Mouse (Mus musculus) embryonic facial prominence, embryonic 15.5 days (tissue): Measurements from ENCODE around the gene Nfkb1. TPM values are rescaled to one million over a fixed set of nuclear protein-coding genes. Genes with fewer than 3 reads are reported as not detected.

Experiments
- ATAC-seq: fragments of 200-750 bp; cut with Nextera tagmentation; 2 replicates; pipeline ENCODE4 v1.8.0; 2017; ENCODE audit warnings: low read depth, moderate TSS enrichment; ENCODE audit not compliant: insufficient number of reproducible peaks, low FRiP score, low TSS enrichment
- H3K27ac ChIP-seq: fragments of 300-500 bp; sonication (generic); replicated peaks from 2 replicates; pipeline ENCODE4 v1.5.1; 2015; ENCODE audit warnings: mild to moderate bottlenecking, inconsistent platforms
- H3K27me3 ChIP-seq: fragments of 300-500 bp; sonication (generic); 2 replicates; pipeline ENCODE4 v1.6.1; 2015; ENCODE audit warnings: inconsistent platforms
- H3K36me3 ChIP-seq: fragments of 300-500 bp; sonication (generic); 2 replicates; pipeline ENCODE4 v1.6.1; 2015; ENCODE audit warnings: mild to moderate bottlenecking, inconsistent platforms
- H3K4me1 ChIP-seq: fragments of 300-500 bp; sonication (generic); 2 replicates; pipeline ENCODE4 v1.6.1; 2015; ENCODE audit warnings: inconsistent platforms
- H3K4me2 ChIP-seq: fragments of 300-500 bp; sonication (generic); replicated peaks from 2 replicates; pipeline ENCODE4 v1.6.1; 2015; ENCODE audit warnings: mild to moderate bottlenecking, inconsistent platforms
- H3K4me3 ChIP-seq: fragments of 300-500 bp; sonication (generic); replicated peaks from 2 replicates; pipeline ENCODE4 v1.5.1; 2015; ENCODE audit warnings: mild to moderate bottlenecking, inconsistent platforms
- H3K9ac ChIP-seq: fragments of 300-500 bp; sonication (generic); 2 replicates; pipeline ENCODE4 v1.6.1; 2015; ENCODE audit warnings: inconsistent platforms
- H3K9me3 ChIP-seq: fragments of 300-500 bp; sonication (generic); replicated peaks from 2 replicates; pipeline ENCODE4 v1.6.1; 2016; ENCODE audit warnings: inconsistent platforms
- WGBS: fragments of 180-500 bp; shearing (Covaris S2); methylation state at CpG from one replicate; pipeline ENCODE4 v1.1.7; 2015; 5-methylcytosine and 5-hydroxymethylcytosine counted together
- polyA plus RNA-seq: library from polyadenylated mRNA; unstranded; fragments of >200 nt; fragmentation: Nextera tagmentation; extraction: Ambion mirVana; gene quantifications from 2 replicates; pipeline ENCODE4 v1.2.1, GENCODE M21; 2015

Gene Nfkb1
- polyA plus RNA-seq, 1 experiment from 2014 or later, result 25.4 TPM

DNA sequence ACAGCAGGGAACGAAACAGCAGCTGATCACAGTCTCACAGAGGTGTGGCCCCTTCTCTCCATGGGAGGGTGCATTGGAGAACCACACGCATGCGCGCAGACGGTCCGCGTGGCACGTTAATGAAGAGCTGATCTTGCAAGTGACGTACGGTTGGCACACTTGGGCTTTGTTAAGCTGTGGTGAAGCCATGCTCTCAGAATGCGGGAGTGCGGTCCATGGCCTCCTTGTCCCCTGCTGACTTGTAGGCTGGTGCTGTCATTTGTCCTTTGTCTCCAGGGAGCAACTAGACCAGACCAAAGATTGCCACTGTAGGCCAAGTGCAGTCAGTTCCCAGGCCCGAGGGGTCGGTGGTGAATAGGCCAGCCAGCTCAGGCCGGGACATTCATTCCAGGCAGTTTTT is 34.7 kb upstream of the Nfkb1 start:
- no peak overlapping the region for H3K27ac ChIP-seq
- no peak overlapping the region for H3K4me2 ChIP-seq
- ATAC-seq, result no peak
- H3K4me1 ChIP-seq, result no peaks in the 10 kb centered on the region
- 77% methylated on average over 15 of the region's 15 CpGs for WGBS
- no peaks in the 10 kb centered on the region for H3K27me3 ChIP-seq
- H3K9ac ChIP-seq, result no peak overlapping the region
- H3K36me3 ChIP-seq, result no peaks in the 10 kb centered on the region
- no peak overlapping the region for H3K4me3 ChIP-seq
- no peaks in the 10 kb centered on the region for H3K9me3 ChIP-seq

DNA sequence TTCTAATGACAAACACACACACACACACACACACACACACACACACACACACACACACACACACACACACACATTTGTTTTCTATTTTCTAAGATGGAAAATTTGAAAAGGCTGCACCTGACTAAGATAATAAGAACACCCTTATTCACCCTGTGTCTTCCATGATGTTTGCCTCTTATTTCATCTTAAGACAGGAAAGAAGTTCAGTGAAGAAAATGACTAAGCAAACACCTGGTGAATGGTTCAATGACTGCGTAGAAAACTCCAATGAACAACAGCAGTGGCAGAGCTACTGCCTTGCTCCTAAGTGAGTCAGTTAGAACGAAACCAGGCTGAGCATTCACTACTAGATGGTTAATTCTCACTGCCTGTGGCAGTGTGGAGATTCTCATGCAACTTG is 30.8 kb upstream of the Nfkb1 start:
- Histone ChIP-seq H3K4me3 (no peak overlapping the region), H3K4me2 (no peak overlapping the region), H3K9ac (no peak overlapping the region), H3K4me1 (no peaks in the 10 kb centered on the region), H3K27ac (no peak overlapping the region), H3K36me3 (no peaks in the 10 kb centered on the region), H3K9me3 (no peaks in the 10 kb centered on the region), H3K27me3 (no peaks in the 10 kb centered on the region)
- ATAC-seq, result no peak
- 83% methylated on average over 2 of the region's 2 CpGs for WGBS

DNA sequence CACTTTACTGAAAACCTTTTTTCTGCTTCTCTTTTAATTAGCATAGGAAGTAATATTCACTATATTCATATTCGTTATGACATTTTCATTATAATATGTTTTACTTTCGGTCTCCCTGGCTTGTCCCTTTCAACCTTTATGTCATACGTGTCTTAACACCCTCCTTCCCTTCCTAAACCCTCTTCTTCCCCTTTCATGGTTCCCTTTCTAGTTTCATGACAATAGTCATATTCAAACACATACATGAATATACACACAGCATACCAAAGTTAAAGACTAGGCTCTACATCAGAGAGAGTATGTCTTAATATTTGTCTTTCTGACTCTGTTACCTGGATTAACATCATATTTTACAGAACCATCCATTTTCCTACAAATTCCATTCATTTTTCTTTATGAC is 28.6 kb upstream of the Nfkb1 start:
- Histone ChIP-seq H3K27ac (no peak overlapping the region), H3K4me3 (no peak overlapping the region), H3K9me3 (no peaks in the 10 kb centered on the region), H3K9ac (no peak overlapping the region), H3K4me1 (no peaks in the 10 kb centered on the region), H3K36me3 (no peaks in the 10 kb centered on the region), H3K4me2 (no peak overlapping the region), H3K27me3 (no peaks in the 10 kb centered on the region)
- 90% methylated on average over 3 of the region's 3 CpGs for WGBS
- no peak for ATAC-seq

DNA sequence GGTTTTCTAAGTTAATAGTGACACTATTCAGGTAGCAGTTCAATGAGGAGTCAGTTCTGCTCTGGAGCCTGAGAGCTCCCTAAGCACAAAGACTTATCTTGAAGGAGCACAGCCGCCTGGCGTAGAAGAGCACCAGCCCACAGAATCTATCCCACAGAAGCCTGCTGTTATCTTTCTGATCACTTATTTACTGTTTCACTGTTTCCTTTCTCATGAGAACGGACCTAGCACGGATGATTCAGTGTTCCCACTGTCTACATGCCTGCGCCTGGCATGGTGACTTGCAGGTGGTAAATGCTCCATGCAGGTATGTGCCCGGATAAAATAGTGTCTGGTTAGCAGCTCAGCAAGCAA is 27.8 kb upstream of the Nfkb1 start:
- H3K9me3 ChIP-seq, result no peaks in the 10 kb centered on the region
- no peak overlapping the region for H3K9ac ChIP-seq
- ATAC-seq, result no peak
- no peak overlapping the region for H3K4me2 ChIP-seq
- H3K4me3 ChIP-seq, result no peak overlapping the region
- H3K36me3 ChIP-seq, result no peaks in the 10 kb centered on the region
- H3K27ac ChIP-seq, result no peak overlapping the region
- H3K27me3 ChIP-seq, result no peaks in the 10 kb centered on the region
- 82% methylated on average over 6 of the region's 6 CpGs for WGBS
- H3K4me1 ChIP-seq, result no peaks in the 10 kb centered on the region

DNA sequence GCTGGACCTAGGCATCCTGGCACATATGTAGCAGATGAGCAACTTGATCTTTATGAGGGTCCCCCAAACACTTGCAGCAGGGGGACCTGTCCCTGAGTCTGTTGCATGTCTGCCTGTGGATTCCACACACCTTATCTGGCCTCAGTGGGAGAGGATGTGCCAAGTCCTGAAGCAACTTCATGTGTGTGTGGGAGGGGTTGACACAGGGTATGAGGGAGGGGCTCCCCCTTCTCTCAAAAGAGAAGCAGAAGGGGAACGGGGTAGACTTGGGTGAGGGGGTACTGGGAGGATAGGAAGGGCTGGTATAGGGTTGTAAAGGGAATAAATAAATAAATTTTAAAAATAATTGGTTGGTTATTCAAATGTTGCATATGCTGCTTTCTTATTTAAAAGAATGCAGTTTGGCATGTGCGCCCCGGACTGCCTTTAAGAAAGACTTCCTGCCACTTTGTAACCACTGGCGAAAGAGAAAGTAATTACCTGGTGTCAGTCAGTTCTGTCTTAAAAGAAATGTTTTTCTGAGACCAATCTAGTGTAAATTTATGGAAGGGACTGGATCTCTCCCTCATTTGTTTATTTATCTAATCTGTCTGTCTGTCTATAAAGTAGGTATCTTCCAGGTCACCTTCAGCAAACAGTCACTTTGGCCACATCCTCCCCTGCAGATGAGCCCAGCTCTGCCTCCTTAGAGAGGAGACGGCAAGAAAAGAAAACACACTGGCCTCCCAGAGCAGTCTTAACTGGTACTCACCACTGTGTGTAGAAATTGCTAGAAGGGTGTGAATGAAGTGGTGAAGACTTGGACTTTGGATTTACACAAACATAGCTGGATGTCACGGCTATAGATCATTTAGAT is 27.2 kb upstream of the Nfkb1 start:
- Histone ChIP-seq H3K4me1 (no peaks in the 10 kb centered on the region), H3K9ac (no peak overlapping the region), H3K36me3 (no peaks in the 10 kb centered on the region), H3K9me3 (no peaks in the 10 kb centered on the region), H3K4me2 (no peak overlapping the region), H3K27ac (no peak overlapping the region), H3K4me3 (no peak overlapping the region), H3K27me3 (no peaks in the 10 kb centered on the region)
- no peak for ATAC-seq
- WGBS, result 52% methylated on average over 6 of the region's 6 CpGs

DNA sequence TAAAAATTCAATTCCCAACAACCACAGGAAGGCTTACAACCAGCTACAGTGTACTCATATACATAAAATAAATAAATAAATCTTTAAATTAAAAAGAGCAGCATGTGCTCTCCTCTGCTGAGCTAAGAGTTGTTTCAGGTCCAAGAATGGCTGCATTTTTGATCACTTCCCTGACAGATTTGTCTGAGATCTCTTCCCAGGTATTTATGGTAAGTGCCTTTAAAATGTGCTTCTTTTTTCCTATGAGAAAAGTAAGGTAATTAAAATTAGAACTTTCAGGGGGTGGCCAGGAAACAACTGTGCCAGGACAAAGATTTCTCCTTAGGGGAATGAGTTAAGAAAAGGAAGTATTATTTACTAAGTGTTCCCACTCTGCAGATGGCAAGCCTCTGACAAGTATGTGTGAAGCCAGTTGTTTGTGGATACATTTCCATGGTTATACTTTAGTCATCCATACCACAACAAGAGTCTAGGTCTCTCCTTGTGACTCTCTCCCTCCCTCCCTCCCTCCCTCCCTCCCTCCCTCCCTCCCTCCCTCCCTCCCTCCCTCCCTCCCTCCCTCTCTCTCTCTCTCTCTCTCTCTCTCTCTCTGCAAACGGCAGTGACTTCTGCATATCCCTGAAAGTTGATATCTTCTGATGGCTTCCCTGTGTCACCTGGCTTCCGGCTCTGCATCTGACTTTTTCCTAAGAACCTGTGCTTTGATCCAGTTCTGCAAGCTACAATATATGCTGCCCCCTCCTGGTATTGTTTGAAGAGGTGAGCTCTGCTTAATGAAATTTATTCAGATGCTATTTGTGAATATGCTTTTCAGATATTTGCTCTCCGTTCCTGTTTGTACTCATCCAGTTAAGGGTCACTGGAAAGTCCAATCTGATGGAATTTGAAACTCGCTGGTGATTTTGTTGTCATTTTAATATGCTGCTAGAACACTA is 21.9 kb upstream of the Nfkb1 start:
- Histone ChIP-seq H3K4me3 (no peak overlapping the region), H3K4me2 (no peak overlapping the region), H3K9me3 (no peaks in the 10 kb centered on the region), H3K4me1 (no peaks in the 10 kb centered on the region), H3K27me3 (no peaks in the 10 kb centered on the region), H3K27ac (no peak overlapping the region), H3K36me3 (no peaks in the 10 kb centered on the region), H3K9ac (no peak overlapping the region)
- WGBS, result 20% methylated on average over 4 of the region's 4 CpGs
- ATAC-seq, result no peak

DNA sequence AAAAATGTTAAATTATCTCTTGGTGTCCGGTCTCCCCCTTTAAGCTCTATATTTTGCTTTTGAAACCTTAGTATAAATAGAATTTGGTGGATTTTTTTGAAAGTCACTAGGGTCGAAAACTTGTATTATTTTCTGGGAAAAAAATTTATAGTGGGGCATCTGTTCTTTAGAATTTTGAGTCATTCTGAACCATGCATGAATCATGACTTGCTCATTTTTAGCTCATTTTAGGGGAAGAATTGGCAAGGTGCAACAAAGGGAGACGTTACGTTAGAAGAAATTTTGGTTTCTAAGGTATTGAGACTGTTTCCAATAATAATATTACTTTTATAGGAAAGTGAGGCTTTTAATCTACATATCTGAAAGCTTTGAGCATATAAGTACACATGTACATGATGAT is 20.3 kb upstream of the Nfkb1 start:
- Histone ChIP-seq H3K27ac (no peak overlapping the region), H3K4me1 (no peaks in the 10 kb centered on the region), H3K9me3 (no peaks in the 10 kb centered on the region), H3K4me2 (no peak overlapping the region), H3K4me3 (no peak overlapping the region), H3K27me3 (no peaks in the 10 kb centered on the region), H3K9ac (no peak overlapping the region), H3K36me3 (no peaks in the 10 kb centered on the region)
- WGBS, result 87% methylated on average over 4 of the region's 4 CpGs
- no peak for ATAC-seq

DNA sequence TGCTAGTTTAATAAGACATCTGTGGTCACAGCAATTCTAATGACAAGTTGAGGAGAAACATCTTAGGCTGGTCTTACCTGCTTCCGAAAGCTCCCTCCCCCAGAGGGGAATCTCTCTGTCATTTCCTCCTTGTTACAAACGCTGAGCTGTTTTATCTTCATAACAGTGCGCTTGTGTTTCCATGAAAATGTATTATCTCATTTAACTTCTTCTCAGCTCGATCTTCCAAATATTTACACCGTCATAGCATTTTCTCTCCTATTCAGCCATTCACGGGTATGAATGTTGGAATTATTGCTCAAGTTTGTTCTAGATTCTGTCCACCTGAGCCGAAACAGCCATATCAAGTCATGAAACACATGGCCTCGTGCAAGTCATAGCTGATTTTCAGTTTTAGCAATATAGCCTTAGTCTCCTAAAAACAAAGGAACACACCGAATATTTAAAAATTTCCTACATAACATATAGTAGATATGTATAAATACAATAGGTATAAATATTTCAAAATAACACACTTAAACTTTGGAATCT is 19.8 kb upstream of the Nfkb1 start:
- 89% methylated on average over 9 of the region's 9 CpGs for WGBS
- no peaks in the 10 kb centered on the region for H3K9me3 ChIP-seq
- no peaks in the 10 kb centered on the region for H3K27me3 ChIP-seq
- no peaks in the 10 kb centered on the region for H3K4me1 ChIP-seq
- no peaks in the 10 kb centered on the region for H3K36me3 ChIP-seq
- no peak overlapping the region for H3K4me2 ChIP-seq
- no peak overlapping the region for H3K4me3 ChIP-seq
- H3K27ac ChIP-seq, result no peak overlapping the region
- ATAC-seq, result no peak
- no peak overlapping the region for H3K9ac ChIP-seq

DNA sequence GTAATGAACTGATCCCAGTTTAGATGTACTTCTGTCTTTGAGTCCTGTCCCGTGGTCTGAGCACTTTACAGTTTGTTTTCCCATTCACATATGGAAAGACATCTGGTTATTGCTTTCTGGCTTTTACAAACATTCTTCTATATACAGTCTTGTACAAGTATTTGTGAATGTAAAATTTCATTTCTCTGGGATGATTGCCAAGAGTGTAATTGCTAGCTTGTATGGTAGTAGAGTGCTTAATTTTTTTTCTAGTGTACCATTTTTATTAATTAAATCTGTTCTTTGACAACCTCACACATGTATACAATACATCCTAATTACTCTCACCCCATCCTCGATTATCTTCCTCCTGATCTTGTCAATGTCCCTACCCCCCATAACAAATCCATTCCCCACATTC is 12.0 kb upstream of the Nfkb1 start:
- H3K36me3 ChIP-seq, result no peaks in the 10 kb centered on the region
- peaks cover 17% of the 10 kb centered on the region; the same call in 1 of the 2 replicates for H3K4me1 ChIP-seq
- no peak overlapping the region for H3K27ac ChIP-seq
- H3K9me3 ChIP-seq, result no peaks in the 10 kb centered on the region
- H3K27me3 ChIP-seq, result no peaks in the 10 kb centered on the region
- ATAC-seq, result 0 out of 2 replicates have a peak, but pooled peaks have one; percentile 39
- no peak overlapping the region for H3K4me2 ChIP-seq
- H3K9ac ChIP-seq, result no peak overlapping the region
- WGBS, result 32% methylated on average over 2 of the region's 2 CpGs
- no peak overlapping the region for H3K4me3 ChIP-seq

DNA sequence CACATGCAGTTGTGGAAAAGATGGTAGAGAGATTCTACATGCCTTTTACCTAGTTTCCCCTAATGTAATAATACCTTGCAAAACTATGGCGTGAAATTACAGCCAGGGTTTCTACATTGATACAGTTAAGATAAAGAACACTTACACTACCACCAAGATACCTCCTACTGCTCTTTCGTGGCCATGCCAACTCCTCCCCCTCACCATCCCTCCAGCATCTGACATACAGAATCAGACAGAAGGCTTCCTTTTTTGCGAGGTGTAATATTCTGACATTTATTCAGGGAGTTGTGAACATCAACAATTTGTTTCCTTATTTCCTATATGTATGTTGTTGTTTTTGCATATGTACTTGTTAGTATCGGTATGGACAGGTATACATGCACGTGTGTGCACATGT is 11.3 kb upstream of the Nfkb1 start:
- Histone ChIP-seq H3K4me3 (no peak overlapping the region), H3K4me2 (no peak overlapping the region), H3K9me3 (no peaks in the 10 kb centered on the region), H3K4me1 (peaks cover 17% of the 10 kb centered on the region; the same call in 1 of the 2 replicates), H3K27me3 (no peaks in the 10 kb centered on the region), H3K27ac (no peak overlapping the region), H3K36me3 (no peaks in the 10 kb centered on the region), H3K9ac (no peak overlapping the region)
- 86% methylated on average over 5 of the region's 5 CpGs for WGBS
- no peak for ATAC-seq

DNA sequence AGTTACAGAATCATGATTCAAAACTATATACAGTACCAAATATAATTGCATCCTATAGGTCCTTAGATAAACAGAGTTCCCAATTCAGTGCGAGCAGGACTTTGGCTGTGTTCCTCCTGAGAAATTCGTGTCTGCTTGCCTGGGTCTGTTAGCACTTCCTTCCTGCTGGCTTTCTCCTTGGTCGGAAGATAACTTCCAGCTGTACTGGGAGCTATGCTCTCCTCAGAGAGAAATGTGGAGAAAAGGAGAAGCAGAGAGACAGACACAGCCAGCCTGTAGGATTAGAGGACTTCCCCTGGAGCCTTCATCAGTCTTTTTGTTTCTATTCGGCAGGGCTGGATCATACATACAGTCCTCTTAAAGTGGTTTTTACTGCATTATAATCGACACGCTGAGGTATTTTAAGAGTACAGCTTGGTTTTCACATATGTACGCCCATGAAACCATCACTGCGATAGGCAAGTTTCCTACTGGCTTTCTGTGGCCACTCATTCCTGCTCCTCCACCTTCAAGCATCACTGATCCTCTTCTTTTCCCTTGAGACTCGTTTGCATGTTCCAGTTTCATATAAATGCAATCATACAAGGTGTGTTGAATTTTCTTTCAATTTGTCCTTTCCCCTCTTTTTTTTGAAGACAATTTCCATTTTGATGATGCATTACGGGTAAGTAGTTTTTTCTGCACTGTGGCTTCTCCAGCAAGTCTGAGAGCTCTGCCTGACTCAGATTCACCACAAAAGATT is 8.3 kb upstream of the Nfkb1 start:
- peak overlapping the region; percentile 31; the same call in 1 of the 2 replicates for H3K27ac ChIP-seq
- H3K36me3 ChIP-seq, result no peaks in the 10 kb centered on the region
- no peak overlapping the region for H3K9ac ChIP-seq
- 30% methylated on average over 10 of the region's 10 CpGs for WGBS
- H3K4me2 ChIP-seq, result peak overlapping the region; percentile 30
- ATAC-seq, result no peak
- H3K4me1 ChIP-seq, result peaks cover 17% of the 10 kb centered on the region; the same call in 1 of the 2 replicates
- H3K9me3 ChIP-seq, result no peaks in the 10 kb centered on the region
- no peak overlapping the region for H3K4me3 ChIP-seq
- H3K27me3 ChIP-seq, result no peaks in the 10 kb centered on the region
